Mouse (Mus musculus): ENCODE measurements around the gene Npdc1. TPM values are rescaled to one million over a fixed set of nuclear protein-coding genes. Genes with fewer than 3 reads are reported as not detected.

Npdc1 gene
- polyA plus RNA-seq, 1 experiment from 2014 or later = 47.7 TPM

GRCm38 (mm10) chr2:25422587-25423410 is 23.6 kb downstream of the Npdc1 start, which contains the start of gene Fut7:
TSS of gene Fut7 (plus strand) at chr2:25423267.
- Histone ChIP-seq H3K27me3 (peaks cover 42% of the 10 kb centered on the region), H3K4me2 (replicated peaks) (no peak within 1 kb of the TSS), H3K9me3 (no peaks in the 10 kb centered on the region), H3K4me3 (no peak within 1 kb of the TSS), H3K9ac (no peak within 1 kb of the TSS), H3K4me1 (no peaks in the 10 kb centered on the region), H3K36me3 (no peaks in the 10 kb centered on the region), H3K27ac (no peak within 1 kb of the TSS)
- WGBS = 63% methylated on average over 17 of the region's 17 CpGs
- no peak for ATAC-seq (ENCODE audit: insufficient number of reproducible peaks, insufficient read depth, low FRiP score, low TSS enrichment)

DNA sequence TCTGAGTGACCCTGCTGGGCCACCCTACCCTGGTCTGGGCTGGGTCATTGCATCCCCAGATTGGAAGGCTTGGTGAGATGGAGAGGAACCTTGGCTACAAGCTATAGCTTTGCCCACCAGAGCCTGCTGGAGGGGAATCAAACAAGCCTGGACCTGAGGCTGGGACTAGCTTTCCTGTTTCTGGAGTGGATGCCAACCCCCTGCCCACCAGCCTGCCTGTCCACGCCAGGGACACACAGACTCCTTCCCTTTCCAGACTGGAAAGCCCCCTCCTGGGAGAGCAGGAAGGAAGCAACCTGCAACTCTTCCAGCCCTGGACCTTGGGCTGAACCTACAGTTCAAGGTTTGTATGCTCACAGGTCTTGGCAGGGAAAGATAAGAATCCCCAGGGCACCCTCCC is 24.5 kb downstream of the Npdc1 start:
- no peak overlapping the region for H3K4me2 ChIP-seq (replicated peaks)
- no peaks in the 10 kb centered on the region for H3K36me3 ChIP-seq
- no peaks in the 10 kb centered on the region for H3K9me3 ChIP-seq
- H3K27me3 ChIP-seq = peaks cover 42% of the 10 kb centered on the region
- no peak overlapping the region for H3K9ac ChIP-seq
- H3K4me1 ChIP-seq = no peaks in the 10 kb centered on the region
- ATAC-seq (ENCODE audit: insufficient number of reproducible peaks, insufficient read depth, low FRiP score, low TSS enrichment) = no peak
- H3K4me3 ChIP-seq = no peak overlapping the region
- 60% methylated on average over 1 of the region's 1 CpGs for WGBS
- H3K27ac ChIP-seq = no peak overlapping the region

DNA sequence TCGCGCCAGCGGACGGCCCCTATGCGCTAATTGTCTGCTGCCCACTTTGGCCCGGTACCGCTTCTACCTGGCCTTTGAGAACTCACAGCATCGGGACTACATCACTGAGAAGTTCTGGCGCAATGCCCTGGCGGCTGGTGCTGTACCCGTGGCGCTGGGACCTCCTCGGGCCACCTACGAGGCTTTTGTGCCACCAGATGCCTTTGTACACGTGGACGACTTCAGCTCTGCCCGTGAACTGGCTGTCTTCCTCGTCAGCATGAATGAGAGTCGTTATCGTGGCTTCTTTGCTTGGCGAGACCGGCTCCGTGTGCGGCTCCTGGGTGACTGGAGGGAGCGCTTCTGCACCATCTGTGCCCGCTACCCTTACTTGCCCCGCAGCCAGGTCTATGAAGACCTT is 26.3 kb downstream of the Npdc1 start:
- 52% methylated on average over 27 of the region's 27 CpGs for WGBS

DNA sequence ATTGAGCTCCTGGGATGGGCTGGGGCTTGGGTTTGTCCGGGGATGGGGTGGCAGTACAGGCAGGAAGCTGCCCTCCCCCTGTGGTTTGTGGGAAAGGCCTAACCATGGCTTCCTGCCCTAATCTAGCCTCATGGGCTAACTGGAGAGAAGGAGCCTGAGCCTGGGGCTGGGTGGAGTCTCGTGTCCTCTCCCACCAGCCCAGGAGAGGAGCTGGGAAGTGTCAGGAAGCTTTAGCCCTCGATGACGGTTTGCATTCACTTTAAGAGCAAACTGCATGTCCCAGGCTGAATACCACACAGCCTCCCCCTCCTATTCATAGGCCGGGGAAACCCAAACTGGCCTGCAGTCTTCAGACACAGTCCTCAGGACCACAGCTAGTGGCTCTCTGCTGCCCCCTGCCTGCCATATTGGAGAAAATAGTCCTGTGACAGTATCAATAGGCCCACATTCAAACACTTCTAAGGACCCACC is 27.6 kb downstream of the Npdc1 start:
- WGBS = 28% methylated on average over 5 of the region's 5 CpGs
- H3K4me3 ChIP-seq = no peak overlapping the region
- peaks cover 65% of the 10 kb centered on the region for H3K27me3 ChIP-seq
- no peak overlapping the region for H3K27ac ChIP-seq
- H3K9ac ChIP-seq = peak overlapping the region; percentile 34; the same call in 1 of the 2 replicates
- H3K9me3 ChIP-seq = no peaks in the 10 kb centered on the region
- peaks cover 6% of the 10 kb centered on the region; the same call in 1 of the 2 replicates for H3K4me1 ChIP-seq
- ATAC-seq (ENCODE audit: insufficient number of reproducible peaks, insufficient read depth, low FRiP score, low TSS enrichment) = no peak
- no peaks in the 10 kb centered on the region for H3K36me3 ChIP-seq
- H3K4me2 ChIP-seq (replicated peaks) = no peak overlapping the region

More for the DNA sequence above, 26.3 kb downstream of the Npdc1 start:
- no peaks in the 10 kb centered on the region for H3K36me3 ChIP-seq
- no peak overlapping the region for H3K4me3 ChIP-seq
- peaks cover 60% of the 10 kb centered on the region for H3K27me3 ChIP-seq
- no peaks in the 10 kb centered on the region for H3K9me3 ChIP-seq
- H3K27ac ChIP-seq = no peak overlapping the region
- no peak overlapping the region for H3K4me2 ChIP-seq (replicated peaks)
- H3K4me1 ChIP-seq = peaks cover 6% of the 10 kb centered on the region; the same call in 1 of the 2 replicates
- ATAC-seq (ENCODE audit: insufficient number of reproducible peaks, insufficient read depth, low FRiP score, low TSS enrichment) = no peak
- no peak overlapping the region for H3K9ac ChIP-seq

- H3K9ac ChIP-seq = no peak overlapping the region
- peaks cover 65% of the 10 kb centered on the region for H3K27me3 ChIP-seq
- no peak overlapping the region for H3K4me2 ChIP-seq (replicated peaks)
- WGBS = 88% methylated on average over 5 of the region's 5 CpGs
- no peaks in the 10 kb centered on the region for H3K36me3 ChIP-seq
- ATAC-seq (ENCODE audit: insufficient number of reproducible peaks, insufficient read depth, low FRiP score, low TSS enrichment) = no peak
- no peak overlapping the region for H3K4me3 ChIP-seq
- H3K27ac ChIP-seq = no peak overlapping the region
- H3K9me3 ChIP-seq = no peaks in the 10 kb centered on the region
- H3K4me1 ChIP-seq = peaks cover 6% of the 10 kb centered on the region; the same call in 1 of the 2 replicates
Measured at GRCm38 (mm10) chr2:25427256-25427655, 28.1 kb downstream of the Npdc1 start.

DNA sequence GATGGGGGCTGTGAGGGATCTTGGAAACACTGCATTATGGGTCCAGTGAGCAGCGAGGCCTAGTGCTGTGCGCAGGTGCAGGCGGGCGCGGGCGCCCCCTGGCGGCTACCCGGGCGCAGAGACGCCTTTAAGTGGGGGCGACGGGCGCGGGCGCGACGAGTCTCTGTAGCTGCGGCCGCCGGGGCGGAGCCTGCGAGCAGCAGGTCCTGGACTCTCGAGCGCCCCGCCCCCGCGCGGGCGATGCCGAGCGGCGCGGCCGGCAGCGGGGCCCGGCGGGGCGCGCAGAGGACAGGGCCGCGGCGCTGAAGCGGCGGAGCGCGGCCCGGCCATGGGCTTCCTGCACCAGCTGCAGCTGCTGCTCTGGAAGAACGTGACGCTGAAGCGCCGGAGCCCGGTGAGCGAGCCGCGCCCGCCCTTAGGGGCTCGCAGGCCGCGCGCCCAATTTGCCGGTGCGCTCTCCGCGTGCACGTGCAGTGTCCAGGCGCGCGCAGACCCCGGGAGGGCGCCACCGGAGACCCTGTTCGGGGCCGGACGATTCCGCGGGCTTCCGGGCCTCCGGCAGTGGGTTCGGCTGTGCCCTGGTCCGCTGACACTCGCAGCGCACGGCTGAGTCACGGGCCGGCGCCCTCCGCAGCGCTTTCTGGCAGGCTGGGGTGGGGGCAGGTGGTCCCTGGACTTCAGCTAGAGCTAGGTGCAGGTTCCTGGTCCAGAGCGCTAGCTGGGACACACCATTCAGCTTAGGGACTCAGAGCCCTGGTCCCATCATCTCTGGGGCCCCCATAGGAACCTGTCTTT is 29.5 kb downstream of the Npdc1 start, which contains the start of gene Abca2:
Gene Abca2, plus strand, starts transcription at position 262 of the 795 bp plus-strand sequence.
- no peaks in the 10 kb centered on the region for H3K9me3 ChIP-seq
- under 1% methylated on average over 82 of the region's 89 CpGs for WGBS
- peaks cover 6% of the 10 kb centered on the region; the same call in 1 of the 2 replicates for H3K4me1 ChIP-seq
- H3K36me3 ChIP-seq = no peaks in the 10 kb centered on the region
- peak within 1 kb of the TSS; percentile 93 for H3K4me2 ChIP-seq (replicated peaks)
- peaks cover 53% of the 10 kb centered on the region for H3K27me3 ChIP-seq
- peak within 1 kb of the TSS; percentile 47 for H3K27ac ChIP-seq
- peak within 1 kb of the TSS; percentile 80 for H3K4me3 ChIP-seq
- H3K9ac ChIP-seq = peak within 1 kb of the TSS; percentile 73
- ATAC-seq (ENCODE audit: insufficient number of reproducible peaks, insufficient read depth, low FRiP score, low TSS enrichment) = peak; percentile 78

DNA sequence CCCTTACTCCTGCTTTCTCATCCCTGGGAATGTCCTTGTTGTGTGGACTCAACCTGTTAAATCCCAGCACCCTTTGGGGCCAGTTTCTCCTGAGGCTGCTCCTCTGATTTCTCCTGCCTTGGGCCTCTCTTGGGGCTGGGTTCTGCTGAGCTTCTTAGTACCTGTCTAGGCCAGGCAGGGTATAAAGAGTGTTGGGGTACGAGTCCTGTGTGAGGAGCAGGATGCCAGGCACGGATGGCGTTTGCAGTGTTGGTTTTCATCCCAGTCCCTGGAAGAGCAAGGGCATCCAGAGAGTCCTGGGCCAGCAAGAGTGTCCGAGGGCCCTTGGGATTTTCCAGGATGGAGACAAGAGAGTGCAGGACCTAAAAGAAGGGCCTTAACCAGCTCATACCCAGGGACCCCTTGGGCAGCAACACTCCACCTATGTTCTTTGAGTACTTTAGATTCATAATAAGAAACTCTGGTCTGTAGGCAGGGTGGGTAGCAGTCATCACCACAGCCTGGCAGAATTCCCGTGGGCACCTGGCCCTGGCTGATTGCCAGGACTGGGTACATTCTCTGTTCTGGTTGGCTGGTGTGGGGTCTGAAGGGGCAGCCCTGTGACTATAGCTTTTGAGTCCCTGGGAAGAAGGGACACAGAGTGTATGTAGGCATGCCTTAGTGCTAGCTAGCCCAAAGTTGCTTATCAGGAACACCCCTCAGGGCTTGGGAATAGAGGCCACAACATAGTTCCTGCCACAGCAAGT is 30.5 kb downstream of the Npdc1 start:
- Histone ChIP-seq H3K9me3 (no peaks in the 10 kb centered on the region), H3K27me3 (peaks cover 43% of the 10 kb centered on the region), H3K27ac (no peak overlapping the region), H3K9ac (peak overlapping the region; percentile 73; the same call in 1 of the 2 replicates), H3K4me2 (replicated peaks) (peak overlapping the region; percentile 93), H3K4me1 (peaks cover 6% of the 10 kb centered on the region; the same call in 1 of the 2 replicates), H3K4me3 (peak overlapping the region; percentile 80), H3K36me3 (0 out of 2 replicates have a peak, but pooled peaks cover under 1% of the 10 kb centered on the region)
- ATAC-seq (ENCODE audit: insufficient number of reproducible peaks, insufficient read depth, low FRiP score, low TSS enrichment) = no peak
- WGBS = 69% methylated on average over 5 of the region's 5 CpGs

DNA sequence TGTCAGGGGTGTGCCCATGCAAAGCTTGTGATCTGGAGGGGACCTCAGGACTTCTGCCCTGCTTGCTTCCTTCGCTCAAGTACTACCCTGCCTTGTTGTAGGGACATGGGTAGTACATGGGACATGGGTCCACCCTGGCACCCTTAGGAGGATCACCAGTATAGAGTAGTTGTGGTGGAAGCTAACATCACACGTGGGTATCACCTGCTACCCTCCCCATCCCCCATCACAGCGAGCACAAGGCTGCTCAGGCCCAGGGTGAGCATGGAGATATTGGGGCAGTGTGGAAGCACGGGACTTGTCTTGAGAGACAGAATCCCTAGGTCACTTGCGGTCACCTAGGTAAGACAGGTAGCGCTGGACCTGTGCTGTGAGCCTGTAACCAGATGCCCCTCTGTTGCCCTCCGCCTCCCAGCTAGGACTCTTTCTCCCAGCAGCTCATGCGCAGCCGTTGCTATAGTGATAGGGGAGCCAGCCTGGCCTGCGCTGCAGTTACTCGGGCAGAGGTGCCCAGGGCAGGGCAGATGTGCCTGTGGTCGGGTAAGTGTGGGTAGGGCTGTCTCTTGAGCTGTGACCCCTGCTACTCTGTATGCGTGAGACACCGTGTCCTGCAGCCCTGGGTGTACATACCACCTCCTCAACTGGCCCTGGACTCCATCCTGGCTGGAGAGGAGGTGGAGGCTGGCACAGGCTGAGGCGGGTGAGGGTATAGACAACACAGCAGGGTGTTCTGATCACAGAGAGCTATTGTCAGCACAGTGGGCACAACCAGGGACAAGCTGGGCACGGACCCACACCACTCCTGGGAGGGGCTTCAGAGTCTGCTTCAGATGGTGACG is 31.5 kb downstream of the Npdc1 start:
- 0 out of 2 replicates have a peak overlapping the region, but pooled peaks have one; percentile 19 for H3K9ac ChIP-seq
- 66% methylated on average over 17 of the region's 17 CpGs for WGBS

DNA sequence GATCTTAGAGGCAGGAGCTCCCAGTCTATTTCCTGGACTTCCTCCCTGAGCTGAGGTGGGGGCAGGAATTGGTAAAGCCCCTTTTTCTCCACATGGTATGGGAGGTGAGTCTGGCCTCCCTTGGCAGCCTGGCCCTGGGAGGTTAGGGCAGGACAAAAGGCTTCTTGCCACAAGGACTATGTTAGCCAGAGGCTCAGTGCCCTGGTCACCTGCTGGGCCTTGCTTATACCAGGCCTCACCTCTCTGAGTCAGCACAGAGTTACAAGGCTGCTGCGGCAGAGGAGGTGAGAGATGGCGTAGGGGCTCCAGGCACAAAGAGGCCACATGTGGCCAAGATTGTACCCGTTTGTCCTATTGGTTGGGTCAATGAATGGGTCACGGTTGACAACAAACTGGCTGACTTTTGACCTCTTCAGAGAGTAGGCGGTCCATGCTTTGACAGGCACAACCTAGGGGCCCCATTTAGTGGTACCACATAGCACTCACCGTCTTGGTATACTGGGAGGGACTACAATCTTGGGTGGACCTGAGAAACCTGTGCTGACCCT is 32.2 kb downstream of the Npdc1 start:
- ATAC-seq (ENCODE audit: insufficient number of reproducible peaks, insufficient read depth, low FRiP score, low TSS enrichment) = no peak
- H3K27ac ChIP-seq = no peak overlapping the region
- 53% methylated on average over 6 of the region's 6 CpGs for WGBS

More for the DNA sequence above, 31.5 kb downstream of the Npdc1 start:
- H3K9me3 ChIP-seq = no peaks in the 10 kb centered on the region
- H3K27ac ChIP-seq = no peak overlapping the region
- H3K4me2 ChIP-seq (replicated peaks) = no peak overlapping the region
- peaks cover 33% of the 10 kb centered on the region for H3K27me3 ChIP-seq
- peaks cover 6% of the 10 kb centered on the region; the same call in 1 of the 2 replicates for H3K4me1 ChIP-seq
- no peak overlapping the region for H3K4me3 ChIP-seq
- H3K36me3 ChIP-seq = peaks cover 4% of the 10 kb centered on the region; the same call in 1 of the 2 replicates
- no peak; the same call in 1 of the 2 replicates for ATAC-seq (ENCODE audit: insufficient number of reproducible peaks, insufficient read depth, low FRiP score, low TSS enrichment)

More for the DNA sequence above, 32.2 kb downstream of the Npdc1 start:
- Histone ChIP-seq H3K4me3 (no peak overlapping the region), H3K36me3 (peaks cover 4% of the 10 kb centered on the region; the same call in 1 of the 2 replicates), H3K9me3 (no peaks in the 10 kb centered on the region), H3K27me3 (peaks cover 26% of the 10 kb centered on the region), H3K4me1 (peaks cover 6% of the 10 kb centered on the region; the same call in 1 of the 2 replicates), H3K4me2 (replicated peaks) (no peak overlapping the region), H3K9ac (no peak overlapping the region)
